Mouse (Mus musculus): Measurements from ENCODE around the gene Tmem106c. TPM values are rescaled to one million over a fixed set of nuclear protein-coding genes. Genes with fewer than 3 reads are reported as not detected.

Gene Tmem106c
- 36.0 and 38.1 TPM in 2 replicates for polyA plus RNA-seq (2016; fragmentation: Nextera tagmentation; extraction: Ambion mirVana)

DNA sequence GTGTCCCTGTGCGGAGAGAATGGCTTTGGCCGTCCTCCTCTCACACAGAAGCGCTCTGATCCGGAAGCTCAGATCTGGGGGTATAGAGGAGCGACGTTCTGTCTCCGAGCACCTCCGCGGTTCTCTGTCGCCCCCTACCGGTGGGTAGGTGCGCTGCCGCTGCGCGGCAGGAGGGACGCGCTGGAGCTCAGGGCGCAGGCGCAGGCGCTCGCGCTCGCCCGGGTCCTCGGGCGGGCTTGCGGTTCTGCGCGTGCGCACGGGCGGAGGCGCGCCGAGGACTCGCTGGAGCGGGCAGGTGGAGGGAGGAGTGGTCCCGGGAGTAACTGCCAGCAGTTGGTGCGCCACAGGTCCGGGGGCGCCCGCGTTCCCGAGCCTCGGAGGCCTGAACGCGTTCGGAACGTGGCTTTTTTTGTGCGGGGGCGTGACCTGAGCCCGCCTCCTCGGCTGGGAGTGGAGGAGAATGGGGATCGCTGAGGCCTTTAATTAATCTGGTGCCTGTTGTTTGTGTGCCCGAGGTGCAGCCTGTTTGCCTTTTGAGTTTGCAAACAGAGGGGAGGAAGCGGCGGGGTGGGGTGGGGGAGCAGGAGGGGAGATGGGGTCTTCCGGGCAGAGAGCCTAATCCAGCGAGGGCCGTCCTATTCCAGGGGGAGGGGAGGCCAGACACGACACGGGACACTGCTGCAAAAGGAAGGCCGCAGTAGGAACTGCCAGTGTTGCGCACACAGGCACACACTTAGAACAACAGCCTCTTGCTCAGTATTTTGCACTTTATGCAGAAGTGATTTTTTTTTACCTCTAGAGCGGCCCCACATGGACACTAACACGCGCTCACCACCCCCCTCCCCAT lies at the start of gene Tmem106c:
TSS of gene Tmem106c (plus strand) at position 212 of the 847 bp plus-strand sequence.
- Histone ChIP-seq H3K36me3 (replicated peaks) (peaks cover 3% of the 10 kb centered on the region; the same call in 1 of the 2 replicates), H3K4me1 (peaks cover 32% of the 10 kb centered on the region), H3K9me3 (no peaks in the 10 kb centered on the region), H3K27ac (replicated peaks) (peak within 1 kb of the TSS; percentile 90), H3K27me3 (replicated peaks; ENCODE audit: low read depth, poor library complexity, severe bottlenecking) (0 out of 2 replicates have a peak, but pooled peaks cover 4% of the 10 kb centered on the region), H3K4me3 (peak within 1 kb of the TSS; percentile 69)
- under 1% methylated on average over 67 of the region's 67 CpGs for whole genome bisulfite sequencing
- DNase-seq (ENCODE audit: low spot score), result peak; percentile 97

GRCm38 (mm10) chr15:97914331-97914747 lies 49.7 kb upstream of the Tmem106c start:
- H3K36me3 ChIP-seq (replicated peaks), result no peaks in the 10 kb centered on the region
- WGBS, result 21% methylated on average over 9 of the region's 9 CpGs
- peak; percentile 64 for DNase-seq (ENCODE audit: low spot score)
- H3K4me3 ChIP-seq, result no peak overlapping the region; the same call in 1 of the 2 replicates
- no peak overlapping the region for H3K27ac ChIP-seq (replicated peaks)
- H3K4me1 ChIP-seq, result peaks cover 16% of the 10 kb centered on the region
- H3K27me3 ChIP-seq (replicated peaks; ENCODE audit: low read depth, poor library complexity, severe bottlenecking), result peaks cover 33% of the 10 kb centered on the region
- H3K9me3 ChIP-seq, result no peaks in the 10 kb centered on the region

- peaks cover 16% of the 10 kb centered on the region for H3K4me1 ChIP-seq
- H3K27ac ChIP-seq (replicated peaks), result no peak overlapping the region
- H3K4me3 ChIP-seq, result no peak overlapping the region
- WGBS, result 84% methylated on average over 9 of the region's 9 CpGs
- H3K9me3 ChIP-seq, result no peaks in the 10 kb centered on the region
- peaks cover 6% of the 10 kb centered on the region; the same call in 1 of the 2 replicates for H3K27me3 ChIP-seq (replicated peaks; ENCODE audit: low read depth, poor library complexity, severe bottlenecking)
- DNase-seq (ENCODE audit: low spot score), result no peak
- no peaks in the 10 kb centered on the region for H3K36me3 ChIP-seq (replicated peaks)
Observed at GRCm38 (mm10) chr15:97917994-97918393, 46.0 kb upstream of the Tmem106c start.

DNA sequence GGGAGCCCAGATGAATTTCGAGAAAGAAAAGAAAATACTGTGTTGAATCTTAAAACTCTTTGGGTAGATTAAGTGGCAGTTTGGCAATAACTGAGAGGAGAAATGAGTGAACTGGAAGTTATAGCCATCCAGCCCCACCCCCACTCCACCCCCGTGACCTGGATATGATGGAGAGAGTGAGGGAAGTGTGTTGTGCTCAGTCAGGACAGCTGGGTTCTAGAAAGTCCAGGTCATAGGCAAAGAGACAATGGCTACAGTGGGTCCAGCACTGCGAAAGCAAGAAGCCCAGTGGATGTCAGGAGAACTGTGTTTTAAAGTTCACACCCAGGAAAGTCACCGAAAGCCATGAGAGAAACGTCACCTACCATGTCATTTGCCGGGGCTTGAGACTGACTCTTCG lies 44.8 kb upstream of the Tmem106c start:
- Histone ChIP-seq H3K9me3 (no peaks in the 10 kb centered on the region), H3K4me1 (peaks cover 8% of the 10 kb centered on the region), H3K27ac (replicated peaks) (no peak overlapping the region), H3K4me3 (no peak overlapping the region), H3K36me3 (replicated peaks) (no peaks in the 10 kb centered on the region), H3K27me3 (replicated peaks; ENCODE audit: low read depth, poor library complexity, severe bottlenecking) (no peaks in the 10 kb centered on the region)
- no peak for DNase-seq (ENCODE audit: low spot score)
- WGBS, result 88% methylated on average over 7 of the region's 7 CpGs

- Histone ChIP-seq H3K36me3 (replicated peaks) (no peaks in the 10 kb centered on the region), H3K4me3 (no peak overlapping the region), H3K9me3 (no peaks in the 10 kb centered on the region), H3K27ac (replicated peaks) (no peak overlapping the region), H3K27me3 (replicated peaks; ENCODE audit: low read depth, poor library complexity, severe bottlenecking) (no peaks in the 10 kb centered on the region), H3K4me1 (no peaks in the 10 kb centered on the region)
- DNase-seq (ENCODE audit: low spot score), result no peak
- 78% methylated on average over 5 of the region's 5 CpGs for WGBS
Observed at GRCm38 (mm10) chr15:97920306-97920705, 43.7 kb upstream of the Tmem106c start.

DNA sequence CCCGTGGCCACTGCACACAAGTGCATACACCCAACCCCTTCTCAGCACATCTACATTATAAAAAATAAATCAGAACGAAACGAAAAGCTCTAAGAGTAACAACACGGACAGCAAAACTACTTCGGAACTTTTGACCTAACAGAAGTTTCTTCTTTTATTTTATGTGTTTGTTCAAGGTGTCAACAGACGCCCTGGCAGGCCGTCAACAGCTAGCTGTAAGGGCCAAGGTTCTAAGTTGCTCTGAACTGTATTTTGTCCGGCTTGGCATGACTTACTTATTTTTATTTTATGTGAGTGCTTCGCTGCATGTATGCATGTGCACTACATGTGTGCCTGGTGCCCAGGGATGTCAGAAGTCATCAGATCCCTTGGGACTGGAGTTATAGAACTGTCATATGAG lies 42.2 kb upstream of the Tmem106c start:
- H3K9me3 ChIP-seq, result no peaks in the 10 kb centered on the region
- H3K4me3 ChIP-seq, result no peak overlapping the region
- no peaks in the 10 kb centered on the region for H3K27me3 ChIP-seq (replicated peaks; ENCODE audit: low read depth, poor library complexity, severe bottlenecking)
- DNase-seq (ENCODE audit: low spot score), result no peak
- WGBS, result 93% methylated on average over 9 of the region's 9 CpGs
- no peaks in the 10 kb centered on the region for H3K4me1 ChIP-seq
- no peaks in the 10 kb centered on the region for H3K36me3 ChIP-seq (replicated peaks)
- no peak overlapping the region for H3K27ac ChIP-seq (replicated peaks)

DNA sequence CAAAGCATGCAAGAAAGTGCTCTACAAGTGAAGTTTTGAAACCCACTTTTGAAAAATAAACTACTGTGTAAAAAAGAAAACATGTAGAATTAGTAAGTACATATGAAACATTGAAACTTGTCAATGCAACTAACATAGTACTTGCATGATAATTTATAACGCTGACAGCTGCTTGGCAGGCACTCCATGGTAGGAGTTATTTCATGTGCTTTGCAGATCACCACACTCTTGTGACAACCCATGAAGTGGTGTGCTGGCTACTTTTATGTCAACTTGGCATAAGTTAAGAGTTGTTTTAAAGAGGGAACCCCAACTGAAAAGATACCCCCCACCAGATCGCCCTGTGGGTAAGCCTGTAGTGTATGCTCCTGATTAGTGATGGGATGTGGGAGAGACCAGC lies 41.6 kb upstream of the Tmem106c start:
- Histone ChIP-seq H3K27ac (replicated peaks) (no peak overlapping the region), H3K27me3 (replicated peaks; ENCODE audit: low read depth, poor library complexity, severe bottlenecking) (no peaks in the 10 kb centered on the region), H3K36me3 (replicated peaks) (no peaks in the 10 kb centered on the region), H3K4me3 (no peak overlapping the region), H3K4me1 (no peaks in the 10 kb centered on the region), H3K9me3 (no peaks in the 10 kb centered on the region)
- WGBS, result 90% methylated on average over 2 of the region's 2 CpGs
- DNase-seq (ENCODE audit: low spot score), result no peak

DNA sequence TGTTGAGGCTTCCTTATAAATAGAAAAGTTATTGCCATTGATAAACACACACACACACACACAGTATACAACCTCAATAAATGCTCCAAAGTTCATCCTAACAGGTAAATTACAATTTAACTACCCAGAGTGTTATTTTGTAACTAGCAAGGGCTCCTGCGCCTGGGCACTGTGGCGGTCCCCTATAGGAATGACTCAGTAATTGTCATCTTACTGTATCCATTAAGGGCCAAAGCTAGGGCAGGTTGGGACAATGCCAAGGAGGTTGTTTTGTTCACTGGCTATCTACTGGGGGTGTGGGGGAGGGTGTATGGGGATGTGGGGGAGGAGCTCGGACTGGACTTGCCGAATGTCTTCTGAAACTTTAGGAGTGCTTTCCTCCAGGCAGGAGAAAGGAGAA lies 37.0 kb upstream of the Tmem106c start:
- 70% methylated on average over 4 of the region's 4 CpGs for WGBS
- DNase-seq (ENCODE audit: low spot score), result no peak
- no peak overlapping the region for H3K27ac ChIP-seq (replicated peaks)
- H3K36me3 ChIP-seq (replicated peaks), result no peaks in the 10 kb centered on the region
- H3K9me3 ChIP-seq, result no peaks in the 10 kb centered on the region
- no peaks in the 10 kb centered on the region for H3K27me3 ChIP-seq (replicated peaks; ENCODE audit: low read depth, poor library complexity, severe bottlenecking)
- 0 out of 2 replicates have a peak, but pooled peaks cover 3% of the 10 kb centered on the region for H3K4me1 ChIP-seq
- no peak overlapping the region for H3K4me3 ChIP-seq

DNA sequence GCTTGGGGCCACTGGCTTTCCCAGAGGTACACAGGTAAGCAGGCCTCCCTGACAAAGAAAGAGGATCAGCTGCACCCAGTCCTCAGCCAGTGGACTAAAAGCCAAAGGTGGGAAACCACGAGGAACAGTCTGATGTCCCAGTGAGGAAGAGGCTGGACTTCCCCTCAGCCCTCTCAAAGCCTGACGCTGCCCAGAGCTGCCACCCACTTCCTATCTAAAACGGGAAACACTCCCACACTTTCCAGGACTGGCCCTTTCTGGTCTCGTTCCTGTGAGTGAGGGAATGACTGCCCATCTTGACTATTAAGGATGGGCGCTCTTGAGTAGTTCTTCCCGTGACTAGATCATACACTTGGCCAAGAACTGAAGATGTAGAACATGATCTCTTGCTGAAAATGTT lies 36.2 kb upstream of the Tmem106c start:
- Histone ChIP-seq H3K27ac (replicated peaks) (no peak overlapping the region), H3K36me3 (replicated peaks) (no peaks in the 10 kb centered on the region), H3K27me3 (replicated peaks; ENCODE audit: low read depth, poor library complexity, severe bottlenecking) (no peaks in the 10 kb centered on the region), H3K9me3 (no peaks in the 10 kb centered on the region), H3K4me3 (no peak overlapping the region), H3K4me1 (0 out of 2 replicates have a peak, but pooled peaks cover 3% of the 10 kb centered on the region)
- DNase-seq (ENCODE audit: low spot score), result no peak
- 75% methylated on average over 6 of the region's 6 CpGs for WGBS

GRCm38 (mm10) chr15:97929259-97929824 lies 34.7 kb upstream of the Tmem106c start:
- Histone ChIP-seq H3K27ac (replicated peaks) (no peak overlapping the region), H3K4me3 (no peak overlapping the region), H3K4me1 (0 out of 2 replicates have a peak, but pooled peaks cover 3% of the 10 kb centered on the region), H3K9me3 (no peaks in the 10 kb centered on the region), H3K36me3 (replicated peaks) (no peaks in the 10 kb centered on the region), H3K27me3 (replicated peaks; ENCODE audit: low read depth, poor library complexity, severe bottlenecking) (no peaks in the 10 kb centered on the region)
- DNase-seq (ENCODE audit: low spot score), result no peak
- 73% methylated on average over 13 of the region's 13 CpGs for WGBS

DNA sequence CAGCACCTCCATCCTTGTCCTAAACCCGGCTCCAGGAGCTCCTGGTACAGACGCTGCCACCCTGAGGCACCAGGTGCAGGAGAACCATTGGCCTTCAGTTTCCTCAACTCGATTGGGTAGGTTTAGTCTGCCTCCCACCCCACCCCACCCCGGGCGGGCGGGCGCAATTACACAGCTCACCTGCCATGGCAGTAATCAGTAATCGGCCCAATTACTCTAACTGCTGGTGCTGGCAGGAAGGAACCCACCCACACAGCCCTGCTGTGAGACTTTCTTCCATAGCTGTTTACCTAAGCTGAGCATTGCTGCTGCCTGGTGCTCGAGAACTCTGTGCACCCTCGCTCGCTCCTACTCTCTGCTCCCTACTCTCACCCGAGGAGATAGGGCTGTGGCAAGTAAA lies 31.6 kb upstream of the Tmem106c start:
- Histone ChIP-seq H3K27me3 (replicated peaks; ENCODE audit: low read depth, poor library complexity, severe bottlenecking) (no peaks in the 10 kb centered on the region), H3K27ac (replicated peaks) (no peak overlapping the region), H3K36me3 (replicated peaks) (no peaks in the 10 kb centered on the region), H3K4me1 (0 out of 2 replicates have a peak, but pooled peaks cover 3% of the 10 kb centered on the region), H3K4me3 (no peak overlapping the region), H3K9me3 (no peaks in the 10 kb centered on the region)
- WGBS, result 88% methylated on average over 12 of the region's 12 CpGs
- no peak for DNase-seq (ENCODE audit: low spot score)

GRCm38 (mm10) chr15:97938580-97938979 lies 25.4 kb upstream of the Tmem106c start:
- H3K27me3 ChIP-seq (replicated peaks; ENCODE audit: low read depth, poor library complexity, severe bottlenecking), result no peaks in the 10 kb centered on the region
- H3K4me3 ChIP-seq, result no peak overlapping the region
- no peaks in the 10 kb centered on the region for H3K9me3 ChIP-seq
- no peak overlapping the region for H3K27ac ChIP-seq (replicated peaks)
- 0 out of 2 replicates have a peak, but pooled peaks cover 4% of the 10 kb centered on the region for H3K4me1 ChIP-seq
- no peaks in the 10 kb centered on the region for H3K36me3 ChIP-seq (replicated peaks)
- 66% methylated on average over 6 of the region's 6 CpGs for WGBS
- DNase-seq (ENCODE audit: low spot score), result no peak

DNA sequence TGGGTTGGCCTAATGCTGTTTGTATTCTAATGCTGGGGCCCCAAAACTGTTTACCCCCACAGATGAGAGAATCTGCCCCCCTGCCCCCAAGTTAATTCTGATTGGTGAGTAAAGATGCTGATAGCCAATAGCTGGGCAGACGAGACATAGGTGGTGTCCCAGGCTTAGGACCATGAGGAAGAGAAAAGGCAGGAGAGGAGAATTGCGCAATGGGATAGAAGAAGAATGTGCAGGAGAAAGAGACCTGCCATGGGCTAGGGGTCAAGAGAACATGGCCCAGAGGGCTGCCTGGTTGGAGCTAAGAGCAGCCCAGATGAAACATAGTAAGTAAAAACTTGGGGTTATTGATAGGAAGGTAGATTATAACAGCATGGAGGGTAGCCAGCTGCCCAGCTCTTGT lies 23.9 kb upstream of the Tmem106c start:
- WGBS, result 83% methylated on average over 2 of the region's 2 CpGs

More for the DNA sequence above, 23.9 kb upstream of the Tmem106c start:
- Histone ChIP-seq H3K36me3 (replicated peaks) (no peaks in the 10 kb centered on the region), H3K27me3 (replicated peaks; ENCODE audit: low read depth, poor library complexity, severe bottlenecking) (no peaks in the 10 kb centered on the region), H3K9me3 (no peaks in the 10 kb centered on the region), H3K4me1 (peaks cover 4% of the 10 kb centered on the region; the same call in 1 of the 2 replicates), H3K27ac (replicated peaks) (no peak overlapping the region), H3K4me3 (no peak overlapping the region)
- DNase-seq (ENCODE audit: low spot score), result no peak

All from embryonic facial prominence, embryonic 10.5 days (tissue).